Comparison of ENCODE assay signal across 8 mouse cellular contexts in genomic region chr17:7821553-7822186, GRCm38 (mm10). TPM values are rescaled to one million over a fixed set of nuclear protein-coding genes. Genes with fewer than 3 reads are reported as not detected.
DNase-seq lines count a peak whose midpoint lies in the region; ATAC-seq and TF ChIP-seq lines count a peak whose summit lies in the region.

No protein-coding gene starts in this region.

- no peak overlapping the region for H3K4me3 ChIP-seq in forebrain, embryonic 14.5 days (ENCODE audit: low read depth, low read length)
- H3K4me3 ChIP-seq in forebrain, embryonic 13.5 days: no peak overlapping the region
- H3K4me3 ChIP-seq in spleen, adult 2 months (ENCODE audit: extremely low read depth, insufficient read depth, insufficient read length): no peak overlapping the region

- H3K4me2 ChIP-seq in forebrain, embryonic 14.5 days (ENCODE audit: low read length): no peak overlapping the region
- H3K4me2 ChIP-seq in forebrain, embryonic 13.5 days: no peak overlapping the region

- no peak overlapping the region for H3K27ac ChIP-seq in forebrain, embryonic 14.5 days (ENCODE audit: low read depth, low read length)
- no peak overlapping the region for H3K27ac ChIP-seq in forebrain, embryonic 13.5 days
- no peak overlapping the region for H3K27ac ChIP-seq in spleen, adult 2 months (ENCODE audit: insufficient read depth, low read length)

- no peaks in the 10 kb centered on the region for H3K4me1 ChIP-seq in forebrain, embryonic 14.5 days (ENCODE audit: control insufficient read depth, insufficient read depth, low read length)
- H3K4me1 ChIP-seq in forebrain, embryonic 13.5 days: peaks cover 1% of the 10 kb centered on the region; the same call in 1 of the 2 replicates
- no peaks in the 10 kb centered on the region for H3K4me1 ChIP-seq in spleen, adult 2 months (ENCODE audit: control insufficient read depth, insufficient read depth, insufficient read length)

- peak; percentile 71 for TF ChIP-seq CTCF in spleen, adult 2 months (IDR thresholded peaks at IDR 0.05; ENCODE audit: extremely low read depth, insufficient read depth, insufficient read length, insufficient replicate concordance)

- TF ChIP-seq POLR2A in spleen, adult 2 months (IDR thresholded peaks at IDR 0.05; ENCODE audit: low read depth, low read length): no peak

- no peak overlapping the region for H3K9ac ChIP-seq in forebrain, embryonic 14.5 days (ENCODE audit: low read length)
- H3K9ac ChIP-seq in forebrain, embryonic 13.5 days: no peak overlapping the region

- peaks cover 4% of the 10 kb centered on the region; the same call in 1 of the 2 replicates for H3K27me3 ChIP-seq in forebrain, embryonic 14.5 days (replicated peaks; ENCODE audit: control insufficient read depth, insufficient read depth, low read length)
- H3K27me3 ChIP-seq in forebrain, embryonic 13.5 days: peaks cover 27% of the 10 kb centered on the region
- H3K27me3 ChIP-seq in spleen, adult 2 months (ENCODE audit: control insufficient read depth, insufficient read depth, low read length): no peaks in the 10 kb centered on the region

- no peaks in the 10 kb centered on the region for H3K36me3 ChIP-seq in forebrain, embryonic 14.5 days (ENCODE audit: control insufficient read depth, insufficient read depth, low read length)
- H3K36me3 ChIP-seq in forebrain, embryonic 13.5 days (ENCODE audit: poor library complexity, severe bottlenecking): no peaks in the 10 kb centered on the region
- H3K36me3 ChIP-seq in spleen, adult 2 months (ENCODE audit: control insufficient read depth, insufficient read depth, low read length): no peaks in the 10 kb centered on the region

- peak; percentile 52 for DNase-seq in forebrain, embryonic 14.5 days (ENCODE audit: low spot score)
- DNase-seq in spleen, adult 2 months (ENCODE audit: low read depth in 1 of 2, low spot score in 2 of 2): no peak
- DNase-seq in spleen, postnatal 4 days (ENCODE audit: low spot score in 2 of 2): no peak
- DNase-seq in cerebellum, postnatal 36 days: peak; percentile 18 to 20
- peak; percentile 27 for DNase-seq in induced T-regulatory cell, adult 2 months (ENCODE audit: low read depth)
- peak; percentile 74 for DNase-seq in lung, postnatal 10 days
- DNase-seq in yolk sac, embryonic 10.5 days (ENCODE audit: low spot score): no peak

- no peak for ATAC-seq in forebrain, embryonic 14.5 days
- no peak for ATAC-seq in forebrain, embryonic 13.5 days

- H3K9me3 ChIP-seq in forebrain, embryonic 14.5 days (replicated peaks; ENCODE audit: control insufficient read depth, low read length): no peaks in the 10 kb centered on the region
- H3K9me3 ChIP-seq in forebrain, embryonic 13.5 days (replicated peaks): no peaks in the 10 kb centered on the region

- 31% methylated on average over 17 of the region's 17 CpGs for WGBS in forebrain, embryonic 14.5 days
- WGBS in forebrain, embryonic 13.5 days: 32% methylated on average over 17 of the region's 17 CpGs
- WGBS in spleen, adult 2 months: 33% methylated on average over 17 of the region's 17 CpGs

RNA-seq across cellular contexts. Expression of gene Fndc1, which starts 5.4 kb away (rescaled TPM):
- polyA plus RNA-seq in forebrain, embryonic 14.5 days (2014; fragmentation: Nextera tagmentation; extraction: Ambion mirVana): 1.5 and 2.7 TPM in 2 replicates
- 0.71 and 1.3 TPM in 2 replicates for polyA plus RNA-seq in forebrain, embryonic 13.5 days (2015; fragmentation: Nextera tagmentation; extraction: Ambion mirVana)
- 1.3 and 2.1 TPM in 2 replicates for polyA plus RNA-seq in spleen, adult 2 months (2012; rRNA removed)

Comparison
In these comparisons a context has a peak if more than half of its experiments do, and no peak if none do; other contexts are left out.
1. DNase-seq: peak in forebrain, embryonic 14.5 days (single experiment), cerebellum, postnatal 36 days (2 of 2), induced T-regulatory cell, adult 2 months (single experiment) and lung, postnatal 10 days (single experiment); none in spleen, adult 2 months (0 of 2), spleen, postnatal 4 days (0 of 2) and yolk sac, embryonic 10.5 days (single experiment).